Mouse (Mus musculus) left cerebral cortex, adult 8-10 months (tissue): ENCODE data around the gene Rpap3. TPM values are rescaled to one million over a fixed set of nuclear protein-coding genes. Genes with fewer than 3 reads are reported as not detected.
"Not testable (repeated sequence)": the region's sequence is repeated elsewhere in the genome, so short reads cannot be mapped to it uniquely, and the experiment has no call there.

Experiments used
- DNase-seq, 2 experiments: peaks; one replicate each; pipeline ENCODE4 v3.0.0; 2022; ENCODE audit warnings: low spot score in 2 of 2
- total RNA-seq, 4 experiments: library from RNA; stranded (reverse); gene quantifications; 2 replicates each; pipeline ENCODE4 v1.2.4; 2022

Gene Rpap3
- total RNA-seq, 4 experiments from 2014 or later: 29.6 to 32.8 (median 31.6) TPM

- no peak for DNase-seq
Observed at GRCm38 (mm10) chr15:97696616-97697015, 9.0 kb downstream of the Rpap3 start.

- DNase-seq: no peak
Observed at GRCm38 (mm10) chr15:97693411-97693810, 12.2 kb downstream of the Rpap3 start.

GRCm38 (mm10) chr15:97684118-97684517, 21.5 kb downstream of the Rpap3 start:
- DNase-seq: no peak

GRCm38 (mm10) chr15:97682053-97682452, 23.6 kb downstream of the Rpap3 start:
- no peak for DNase-seq

GRCm38 (mm10) chr15:97679991-97680681, 25.5 kb downstream of the Rpap3 start:
- DNase-seq: no peak

GRCm38 (mm10) chr15:97677341-97677740, 28.3 kb downstream of the Rpap3 start:
- no peak for DNase-seq

- DNase-seq: no peak
Observed at GRCm38 (mm10) chr15:97675927-97676326, 29.7 kb downstream of the Rpap3 start.

GRCm38 (mm10) chr15:97674423-97674822, 31.2 kb downstream of the Rpap3 start:
- no peak for DNase-seq

GRCm38 (mm10) chr15:97673256-97674000, 32.2 kb downstream of the Rpap3 start:
- DNase-seq: no peak

GRCm38 (mm10) chr15:97672211-97672765, 33.3 kb downstream of the Rpap3 start:
- DNase-seq: peak; percentile 46 to 78

- no peak for DNase-seq
Observed at GRCm38 (mm10) chr15:97670554-97670953, 35.1 kb downstream of the Rpap3 start.

- not testable (repeated sequence) for DNase-seq
Observed at GRCm38 (mm10) chr15:97668158-97668877, 37.3 kb downstream of the Rpap3 start.

- DNase-seq: peak in 1 of 2 experiments; percentile 47
Observed at GRCm38 (mm10) chr15:97667437-97667836, 38.2 kb downstream of the Rpap3 start.

- no peak for DNase-seq
Observed at GRCm38 (mm10) chr15:97666457-97666770, 39.2 kb downstream of the Rpap3 start.

- no peak for DNase-seq
Observed at GRCm38 (mm10) chr15:97665770-97666456, 39.7 kb downstream of the Rpap3 start.

GRCm38 (mm10) chr15:97664981-97665668, 40.5 kb downstream of the Rpap3 start:
- no peak for DNase-seq

- peak; percentile 40 to 49 for DNase-seq
Observed at GRCm38 (mm10) chr15:97663750-97664406, 41.7 kb downstream of the Rpap3 start.

GRCm38 (mm10) chr15:97658755-97659116, 46.9 kb downstream of the Rpap3 start:
- DNase-seq: no peak

- no peak for DNase-seq
Observed at GRCm38 (mm10) chr15:97657856-97658754, 47.5 kb downstream of the Rpap3 start.
